Mouse (Mus musculus) forebrain, embryonic 14.5 days (tissue): ENCODE measurements around the gene Nebl. TPM values are rescaled to one million over a fixed set of nuclear protein-coding genes. Genes with fewer than 3 reads are reported as not detected.

Experiments used
- ATAC-seq: fragments of 200-750 bp; cut with Nextera tagmentation; 2 replicates; pipeline ENCODE4 v1.8.0; 2017; ENCODE audit warnings: mild to moderate bottlenecking, moderate library complexity
- DNase-seq: peaks from one replicate; pipeline ENCODE4 v3.0.0-alpha.2; 2015; ENCODE audit warnings: low spot score
- H3K27ac ChIP-seq: fragments of 300-500 bp; sonication (generic); 2 replicates; pipeline ENCODE4 v1.5.1; 2014; ENCODE audit warnings: low read depth, mild to moderate bottlenecking, control low read depth, low read length, moderate library complexity
- H3K27me3 ChIP-seq: fragments of 300-500 bp; sonication (generic); replicated peaks from 2 replicates; pipeline ENCODE4 v1.6.1; 2014; ENCODE audit warnings: low read length, control low read depth, mixed read lengths; ENCODE audit not compliant: control insufficient read depth, insufficient read depth
- H3K36me3 ChIP-seq: fragments of 300-500 bp; sonication (generic); 2 replicates; pipeline ENCODE4 v1.6.1; 2014; ENCODE audit warnings: low read length, control low read depth; ENCODE audit not compliant: control insufficient read depth, insufficient read depth
- H3K4me1 ChIP-seq: fragments of 300-500 bp; sonication (generic); 2 replicates; pipeline ENCODE4 v1.6.1; 2014; ENCODE audit warnings: antibody characterized with exemption, low read length, control low read depth; ENCODE audit not compliant: control insufficient read depth, insufficient read depth
- H3K4me2 ChIP-seq: fragments of 300-500 bp; sonication (generic); 2 replicates; pipeline ENCODE4 v1.6.1; 2014; ENCODE audit warnings: mild to moderate bottlenecking, control low read depth, low read length
- H3K4me3 ChIP-seq: fragments of 300-500 bp; sonication (generic); 2 replicates; pipeline ENCODE4 v1.5.1; 2014; ENCODE audit warnings: low read depth, low read length, control low read depth
- H3K9ac ChIP-seq: fragments of 300-500 bp; sonication (generic); 2 replicates; pipeline ENCODE4 v1.6.1; 2014; ENCODE audit warnings: mild to moderate bottlenecking, low read length, control low read depth, moderate library complexity
- H3K9me3 ChIP-seq: fragments of 300-500 bp; sonication (generic); replicated peaks from 2 replicates; pipeline ENCODE4 v1.6.1; 2016; ENCODE audit warnings: low read length, control low read depth, mixed read lengths; ENCODE audit not compliant: control insufficient read depth
- WGBS: fragments of 180-500 bp; shearing (Covaris S2); extraction: QIAGEN DNeasy Blood & Tissue Kit; methylation state at CpG from one replicate; pipeline ENCODE4 v1.1.7; 2014; 5-methylcytosine and 5-hydroxymethylcytosine counted together
- polyA plus RNA-seq: library from polyadenylated mRNA; unstranded; fragments of >200 nt; fragmentation: Nextera tagmentation; extraction: Ambion mirVana; gene quantifications from 2 replicates; pipeline ENCODE4 v1.2.1, GENCODE M21; 2014

Nebl gene
- polyA plus RNA-seq, 1 experiment from 2014 or later: 3.5 TPM

DNA sequence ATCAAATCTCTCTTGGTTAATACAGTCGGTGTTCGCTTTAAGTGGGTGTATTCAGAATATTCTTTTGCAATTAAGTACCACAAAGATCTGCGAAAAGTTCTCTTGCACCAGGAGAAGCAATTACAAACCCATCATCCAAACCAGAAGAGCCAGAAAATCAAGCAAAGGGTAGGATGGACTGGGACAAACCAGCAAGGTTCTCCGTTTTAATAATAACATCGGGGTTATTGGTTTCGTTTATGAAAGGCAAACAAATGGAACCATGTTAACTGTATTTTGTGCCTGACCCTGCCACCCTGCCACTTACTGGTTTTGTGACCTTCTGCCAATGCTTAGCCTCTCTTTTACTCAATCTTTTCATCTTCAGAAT lies 552 bp upstream of the Nebl start:
- H3K9me3 ChIP-seq: no peaks in the 10 kb centered on the region
- DNase-seq: no peak
- 17% methylated on average over 6 of the region's 6 CpGs for WGBS
- peaks cover 9% of the 10 kb centered on the region for H3K4me1 ChIP-seq
- H3K27ac ChIP-seq: no peak overlapping the region
- peak overlapping the region; percentile 97 for H3K4me2 ChIP-seq
- H3K9ac ChIP-seq: no peak overlapping the region; the same call in 1 of the 2 replicates
- no peaks in the 10 kb centered on the region for H3K36me3 ChIP-seq
- no peak overlapping the region for H3K4me3 ChIP-seq
- H3K27me3 ChIP-seq: peaks cover 8% of the 10 kb centered on the region
- ATAC-seq: no peak

DNA sequence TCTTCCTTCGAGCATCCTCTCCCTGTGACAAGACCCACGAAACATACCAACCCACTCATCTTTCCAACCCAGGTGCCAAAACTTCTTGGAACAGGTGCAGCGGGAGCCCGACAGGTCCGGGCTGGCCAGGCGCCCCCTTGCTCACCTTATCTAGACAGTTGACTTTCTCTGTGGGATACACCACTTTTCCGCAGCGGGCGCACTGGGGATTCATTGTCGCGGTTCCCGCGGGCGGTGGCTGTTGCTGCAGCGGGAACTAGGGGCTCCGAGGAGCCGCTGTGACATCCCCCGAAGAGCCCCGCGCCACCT lies 662 bp downstream of the Nebl start:
- Histone ChIP-seq H3K4me3 (peak overlapping the region; percentile 63), H3K9me3 (no peaks in the 10 kb centered on the region), H3K27me3 (peaks cover 8% of the 10 kb centered on the region), H3K4me2 (peak overlapping the region; percentile 97), H3K36me3 (no peaks in the 10 kb centered on the region), H3K27ac (peak overlapping the region; percentile 44; the same call in 1 of the 2 replicates), H3K4me1 (peaks cover 9% of the 10 kb centered on the region), H3K9ac (peak overlapping the region; percentile 73)
- DNase-seq (no peak), ATAC-seq (no peak)
- under 1% methylated on average over 20 of the region's 20 CpGs for WGBS

DNA sequence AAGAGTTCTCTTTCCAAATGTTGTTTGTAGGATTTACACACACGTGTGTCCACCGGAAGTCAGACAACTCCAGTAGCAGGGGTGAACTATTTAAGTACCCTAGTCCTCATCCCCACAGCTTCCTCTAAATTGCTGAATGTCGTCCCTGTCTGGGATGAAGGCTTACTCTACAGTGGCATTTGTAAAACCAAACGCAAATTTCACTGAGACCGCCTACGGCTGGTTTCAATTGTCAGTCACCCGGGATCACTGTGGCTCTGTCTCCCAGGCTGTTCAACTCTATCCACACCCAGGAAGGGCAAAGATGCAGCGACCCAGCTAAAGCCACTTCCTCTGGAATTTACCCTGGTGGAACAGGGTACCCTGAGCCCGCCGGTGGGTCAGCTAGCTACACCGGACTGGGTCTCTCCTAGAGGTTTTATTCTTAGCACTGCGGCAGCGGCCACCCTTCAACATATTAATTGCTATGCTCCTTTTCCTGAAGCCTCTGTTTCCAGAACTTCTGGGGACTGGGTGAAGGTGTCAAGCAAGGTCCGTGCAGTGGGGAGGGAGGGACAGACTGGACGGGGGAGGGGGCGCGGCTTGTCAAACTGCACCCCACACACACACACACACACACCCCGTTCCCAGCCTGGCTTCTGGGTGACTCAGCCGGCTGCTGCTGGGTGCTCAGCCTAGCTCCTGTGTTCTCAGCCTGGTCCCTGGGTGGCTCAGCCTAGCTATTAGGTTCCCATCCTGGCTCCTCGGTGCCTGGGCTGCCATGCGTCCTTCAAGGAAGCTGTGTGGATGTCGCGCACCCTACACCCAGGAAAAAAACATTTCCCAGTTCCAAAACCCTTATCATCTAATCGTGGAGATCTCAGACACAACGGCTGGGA lies 1.3 kb downstream of the Nebl start:
- Histone ChIP-seq H3K9me3 (no peaks in the 10 kb centered on the region), H3K4me2 (peak overlapping the region; percentile 97), H3K4me1 (peaks cover 9% of the 10 kb centered on the region), H3K27me3 (peaks cover 8% of the 10 kb centered on the region), H3K36me3 (no peaks in the 10 kb centered on the region), H3K4me3 (peak overlapping the region; percentile 63), H3K9ac (peak overlapping the region; percentile 73), H3K27ac (no peak overlapping the region)
- ATAC-seq (peak; percentile 51), DNase-seq (peak; percentile 28)
- 6% methylated on average over 25 of the region's 25 CpGs for WGBS

DNA sequence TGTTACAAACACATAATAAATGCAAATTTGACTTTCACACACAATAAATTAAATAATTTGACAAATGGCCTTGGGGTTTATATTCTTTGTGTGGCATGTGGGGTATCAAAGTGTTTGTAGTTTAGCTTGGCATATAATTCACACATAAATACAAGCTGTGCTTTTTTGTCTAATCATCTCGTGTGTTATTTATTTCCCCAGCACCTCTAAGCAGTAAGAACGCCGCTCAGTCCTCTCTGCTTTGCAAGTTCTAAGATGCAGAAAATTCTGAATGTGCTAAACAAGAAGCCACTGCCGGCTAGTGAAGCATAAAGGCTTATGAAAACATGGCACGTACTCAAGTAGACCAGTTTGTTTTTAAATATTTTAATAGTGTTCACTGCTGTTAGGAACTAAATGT lies 6.9 kb downstream of the Nebl start:
- Histone ChIP-seq H3K4me3 (no peak overlapping the region), H3K4me1 (no peaks in the 10 kb centered on the region; the same call in 1 of the 2 replicates), H3K9ac (no peak overlapping the region), H3K36me3 (no peaks in the 10 kb centered on the region), H3K4me2 (no peak overlapping the region), H3K27ac (no peak overlapping the region), H3K9me3 (no peaks in the 10 kb centered on the region), H3K27me3 (0 out of 2 replicates have a peak, but pooled peaks cover 5% of the 10 kb centered on the region)
- WGBS: 51% methylated on average over 5 of the region's 5 CpGs
- peak; percentile 46 for DNase-seq
- peak; percentile 30; the same call in 1 of the 2 replicates for ATAC-seq

DNA sequence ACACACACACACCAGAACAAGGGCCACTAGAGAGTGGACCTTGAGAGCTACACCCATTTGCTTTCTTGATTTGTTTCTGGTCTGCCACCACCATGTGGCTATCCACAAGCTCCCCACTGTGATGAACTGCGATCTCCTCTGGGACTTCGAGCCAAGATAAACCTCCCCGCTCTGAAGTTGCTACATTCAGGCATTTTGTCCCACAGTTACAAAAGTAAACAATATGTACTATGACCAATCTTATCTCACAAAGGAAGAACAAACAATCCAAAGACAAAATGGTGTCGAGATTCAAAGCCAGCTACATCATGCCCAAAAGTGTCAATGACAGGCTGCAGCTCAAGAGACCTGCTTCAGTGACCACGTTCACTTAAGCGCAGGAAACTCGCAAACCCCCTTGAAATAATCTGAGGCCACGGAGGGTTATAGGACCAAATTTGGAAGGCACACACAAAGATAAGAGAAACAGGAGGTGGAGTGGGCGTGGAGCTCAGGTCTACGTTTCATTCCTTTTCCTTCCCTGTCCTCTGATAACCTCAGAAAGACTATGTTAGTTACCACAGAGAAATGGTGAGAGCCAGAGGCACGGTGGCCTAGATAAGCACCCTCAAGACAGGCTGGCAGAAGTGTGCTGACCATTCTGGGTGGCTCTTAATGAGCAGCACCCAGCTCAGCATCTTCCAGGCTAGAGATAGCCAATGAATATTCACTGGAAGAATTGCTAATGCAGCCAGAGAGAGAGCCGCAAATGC lies 7.8 kb downstream of the Nebl start:
- Histone ChIP-seq H3K9me3 (no peaks in the 10 kb centered on the region), H3K4me2 (no peak overlapping the region), H3K36me3 (no peaks in the 10 kb centered on the region), H3K9ac (no peak overlapping the region), H3K4me3 (no peak overlapping the region), H3K27ac (no peak overlapping the region), H3K4me1 (no peaks in the 10 kb centered on the region; the same call in 1 of the 2 replicates), H3K27me3 (0 out of 2 replicates have a peak, but pooled peaks cover 3% of the 10 kb centered on the region)
- DNase-seq: no peak
- WGBS: 82% methylated on average over 12 of the region's 12 CpGs
- ATAC-seq: no peak

DNA sequence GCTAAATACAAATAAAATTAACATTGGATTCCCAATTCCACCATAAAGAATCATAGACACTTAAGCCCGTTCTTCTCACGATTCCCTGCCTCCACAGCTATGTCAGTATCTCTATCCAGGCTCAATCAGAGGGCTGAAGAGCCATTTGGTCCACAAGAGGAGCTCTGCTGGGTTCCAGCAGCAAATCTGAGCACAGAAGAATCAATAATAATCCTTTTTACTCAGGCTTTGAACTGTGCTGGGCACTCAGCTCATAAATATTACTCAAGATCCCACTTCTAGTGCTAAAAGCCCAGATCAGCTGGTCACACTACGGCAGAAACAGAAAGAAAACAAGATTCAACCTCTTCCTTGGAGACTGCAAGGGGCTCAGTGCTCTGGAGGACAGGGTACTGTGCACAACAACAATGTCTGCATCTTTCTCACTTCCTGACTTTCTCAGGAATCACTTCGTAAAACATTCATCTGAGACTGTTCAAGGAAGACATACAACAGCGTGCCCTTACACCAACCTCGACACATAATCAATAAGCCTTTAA lies 10.0 kb downstream of the Nebl start:
- Histone ChIP-seq H3K4me3 (no peak overlapping the region), H3K36me3 (no peaks in the 10 kb centered on the region), H3K9me3 (no peaks in the 10 kb centered on the region), H3K4me1 (no peaks in the 10 kb centered on the region; the same call in 1 of the 2 replicates), H3K27me3 (no peaks in the 10 kb centered on the region), H3K9ac (no peak overlapping the region), H3K27ac (no peak overlapping the region), H3K4me2 (no peak overlapping the region)
- no peak for DNase-seq
- ATAC-seq: no peak
- WGBS: 80% methylated on average over 6 of the region's 6 CpGs

DNA sequence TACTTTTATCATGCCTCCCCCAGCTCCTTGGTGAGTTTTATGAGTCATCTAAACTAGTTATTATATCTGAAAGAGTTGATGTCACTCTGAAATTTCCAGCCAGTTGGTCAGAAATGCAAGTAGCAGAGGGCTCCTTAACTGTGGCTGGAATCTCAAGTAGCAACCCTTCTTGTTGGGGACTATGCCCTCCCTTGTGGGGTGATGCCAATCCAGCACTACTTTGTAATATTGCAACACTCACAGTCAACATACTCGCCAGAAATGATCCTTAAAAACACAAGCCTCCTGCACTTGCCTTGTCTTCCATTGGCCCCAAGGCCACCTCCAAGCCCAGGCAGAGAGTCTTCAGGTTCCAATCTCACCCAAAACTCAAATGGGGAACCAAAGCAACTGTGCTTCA lies 13.0 kb downstream of the Nebl start:
- Histone ChIP-seq H3K4me1 (no peaks in the 10 kb centered on the region), H3K9me3 (no peaks in the 10 kb centered on the region), H3K27me3 (no peaks in the 10 kb centered on the region), H3K27ac (no peak overlapping the region), H3K9ac (no peak overlapping the region), H3K36me3 (no peaks in the 10 kb centered on the region), H3K4me3 (no peak overlapping the region), H3K4me2 (no peak overlapping the region)
- 75% methylated on average over 1 of the region's 1 CpGs for WGBS
- no peak for DNase-seq
- no peak for ATAC-seq

DNA sequence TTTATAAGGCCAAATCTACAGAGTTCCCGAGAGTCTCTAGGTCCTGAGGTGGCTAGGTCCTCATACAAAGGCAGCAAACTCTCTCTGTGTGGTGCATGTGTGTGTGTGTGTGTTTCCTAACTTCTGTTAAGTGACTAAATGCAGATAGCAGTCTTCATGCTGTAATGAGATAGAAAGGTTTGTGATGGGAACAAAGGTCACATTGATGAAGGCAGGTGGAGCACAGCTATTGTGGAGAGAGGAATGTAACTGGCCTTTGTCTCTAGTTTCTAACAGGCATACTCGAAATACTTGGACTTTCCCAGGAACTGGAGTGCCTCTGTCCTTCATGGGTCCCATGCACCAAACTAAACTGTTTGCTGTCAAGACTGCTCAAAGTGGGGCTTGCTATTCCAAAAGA lies 14.1 kb downstream of the Nebl start:
- Histone ChIP-seq H3K27ac (no peak overlapping the region), H3K9ac (no peak overlapping the region), H3K9me3 (no peaks in the 10 kb centered on the region), H3K36me3 (no peaks in the 10 kb centered on the region), H3K27me3 (no peaks in the 10 kb centered on the region), H3K4me2 (no peak overlapping the region), H3K4me1 (no peaks in the 10 kb centered on the region), H3K4me3 (no peak overlapping the region)
- DNase-seq (no peak), ATAC-seq (no peak)
- WGBS: 39% methylated on average over 2 of the region's 2 CpGs
